Mouse (Mus musculus) ES-CJ7 (cell line): Measurements from ENCODE around the gene H1f0.
A peak's percentile ranks its signal among the peaks of the same experiment; 100 is the strongest.
"Not testable (repeated sequence)": the region's sequence is repeated elsewhere in the genome, so short reads cannot be mapped to it uniquely, and the experiment has no call there.

Experiments
- DNase-seq: peaks from one replicate; pipeline ENCODE4 v3.0.0; 2011; ENCODE audit warnings: low read depth, low spot score

H1f0 gene

GRCm38 (mm10) chr15:79003079-79003478 is 25.2 kb upstream of the H1f0 start:
- no peak for DNase-seq

- no peak for DNase-seq
Observed at GRCm38 (mm10) chr15:79005581-79005980, 22.7 kb upstream of the H1f0 start.

GRCm38 (mm10) chr15:79006638-79007037 is 21.6 kb upstream of the H1f0 start:
- peak; percentile 87 for DNase-seq

- DNase-seq, result no peak
Observed at GRCm38 (mm10) chr15:79007059-79007458, 21.2 kb upstream of the H1f0 start.

- DNase-seq, result not testable (repeated sequence)
Observed at GRCm38 (mm10) chr15:79007836-79008235, 20.4 kb upstream of the H1f0 start.

GRCm38 (mm10) chr15:79009734-79010133 is 18.5 kb upstream of the H1f0 start:
- DNase-seq, result no peak

- no peak for DNase-seq
Observed at GRCm38 (mm10) chr15:79011550-79011949, 16.7 kb upstream of the H1f0 start.

GRCm38 (mm10) chr15:79013382-79013781 is 14.9 kb upstream of the H1f0 start:
- no peak for DNase-seq

GRCm38 (mm10) chr15:79018191-79018590 is 10.1 kb upstream of the H1f0 start:
- no peak for DNase-seq

GRCm38 (mm10) chr15:79018886-79019285 is 9.4 kb upstream of the H1f0 start:
- no peak for DNase-seq

- DNase-seq, result no peak
Observed at GRCm38 (mm10) chr15:79022671-79023230, 5.5 kb upstream of the H1f0 start.

- no peak for DNase-seq
Observed at GRCm38 (mm10) chr15:79023366-79023765, 4.9 kb upstream of the H1f0 start.

- DNase-seq, result peak; percentile 68
Observed at GRCm38 (mm10) chr15:79025687-79026308, 2.5 kb upstream of the H1f0 start.

GRCm38 (mm10) chr15:79026511-79027290 is 1.5 kb upstream of the H1f0 start:
- no peak for DNase-seq

- no peak for DNase-seq
Observed at GRCm38 (mm10) chr15:79027291-79028205, 702 bp upstream of the H1f0 start.

GRCm38 (mm10) chr15:79028823-79029484 is 704 bp downstream of the H1f0 start:
- no peak for DNase-seq

GRCm38 (mm10) chr15:79029519-79030241 is 1.4 kb downstream of the H1f0 start:
- no peak for DNase-seq

- DNase-seq, result peak; percentile 95
Observed at GRCm38 (mm10) chr15:79030551-79031435, 2.5 kb downstream of the H1f0 start.

GRCm38 (mm10) chr15:79031908-79032307 is 3.7 kb downstream of the H1f0 start:
- not testable (repeated sequence) for DNase-seq
